Mouse (Mus musculus): ENCODE results near the gene Scrn2. TPM values are rescaled to one million over a fixed set of nuclear protein-coding genes. Genes with fewer than 3 reads are reported as not detected.

Scrn2 gene
- polyA plus RNA-seq, 1 experiment from 2014 or later, result 15.4 TPM

DNA sequence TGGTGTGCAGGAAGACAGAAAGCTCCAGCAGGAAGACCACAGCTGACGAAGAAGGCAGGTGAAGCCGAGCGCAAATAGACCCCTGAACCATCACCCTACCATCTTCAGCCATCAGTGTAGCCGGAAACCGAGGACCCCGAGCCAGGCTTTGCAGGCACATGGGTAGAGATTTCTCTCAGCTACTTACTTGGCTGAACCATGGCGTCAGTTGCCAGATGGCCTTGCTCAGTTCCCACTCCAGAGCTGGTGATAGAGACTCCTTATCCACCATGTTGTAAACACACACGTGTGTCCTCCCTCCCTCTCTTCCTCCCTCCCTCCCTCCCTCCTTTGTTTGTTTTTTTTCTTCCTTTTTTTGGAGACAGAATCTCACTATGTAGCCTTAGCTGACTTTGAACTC lies 44.5 kb downstream of the Scrn2 start:
- H3K4me2 ChIP-seq (ENCODE audit: low read length), result no peak overlapping the region
- 68% methylated on average over 8 of the region's 8 CpGs for WGBS
- no peaks in the 10 kb centered on the region for H3K9me3 ChIP-seq (replicated peaks; ENCODE audit: control insufficient read depth, low read length)
- no peaks in the 10 kb centered on the region for H3K27me3 ChIP-seq (replicated peaks; ENCODE audit: control insufficient read depth, insufficient read depth, low read length)
- no peak overlapping the region for H3K9ac ChIP-seq (ENCODE audit: low read length)
- no peak for DNase-seq (ENCODE audit: low spot score)
- H3K27ac ChIP-seq (ENCODE audit: low read depth, low read length), result no peak overlapping the region
- no peaks in the 10 kb centered on the region for H3K36me3 ChIP-seq (ENCODE audit: control insufficient read depth, insufficient read depth, low read length)
- no peaks in the 10 kb centered on the region for H3K4me1 ChIP-seq (ENCODE audit: control insufficient read depth, insufficient read depth, low read length)
- no peak for ATAC-seq
- H3K4me3 ChIP-seq (ENCODE audit: low read depth, low read length), result no peak overlapping the region

DNA sequence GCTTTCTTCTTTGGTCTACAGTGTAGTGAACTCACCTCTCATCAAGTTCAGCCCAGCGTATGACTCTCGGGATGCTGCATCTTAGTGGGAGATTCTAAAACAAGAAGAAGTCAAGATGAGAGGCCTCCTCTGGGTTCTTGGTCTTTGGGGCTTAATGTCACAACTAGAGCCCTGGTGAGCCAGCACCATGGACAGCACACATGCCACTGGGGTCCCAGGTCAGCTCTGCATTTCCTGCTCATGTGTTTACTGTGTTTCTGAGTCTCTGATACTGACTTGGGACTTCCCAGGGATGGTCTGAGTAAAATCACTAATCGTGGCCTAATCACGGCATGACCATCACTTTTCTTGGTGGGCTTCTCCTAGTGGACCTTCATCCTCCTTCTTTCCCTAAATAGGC lies 49.0 kb downstream of the Scrn2 start:
- H3K4me3 ChIP-seq (ENCODE audit: low read depth, low read length), result no peak overlapping the region
- no peak overlapping the region for H3K9ac ChIP-seq (ENCODE audit: low read length)
- H3K9me3 ChIP-seq (replicated peaks; ENCODE audit: control insufficient read depth, low read length), result no peaks in the 10 kb centered on the region
- no peak for DNase-seq (ENCODE audit: low spot score)
- no peaks in the 10 kb centered on the region for H3K36me3 ChIP-seq (ENCODE audit: control insufficient read depth, insufficient read depth, low read length)
- no peaks in the 10 kb centered on the region for H3K4me1 ChIP-seq (ENCODE audit: control insufficient read depth, insufficient read depth, low read length)
- 61% methylated on average over 4 of the region's 4 CpGs for WGBS
- H3K4me2 ChIP-seq (ENCODE audit: low read length), result no peak overlapping the region
- no peak for ATAC-seq
- H3K27me3 ChIP-seq (replicated peaks; ENCODE audit: control insufficient read depth, insufficient read depth, low read length), result no peaks in the 10 kb centered on the region
- H3K27ac ChIP-seq (ENCODE audit: low read depth, low read length), result no peak overlapping the region

DNA sequence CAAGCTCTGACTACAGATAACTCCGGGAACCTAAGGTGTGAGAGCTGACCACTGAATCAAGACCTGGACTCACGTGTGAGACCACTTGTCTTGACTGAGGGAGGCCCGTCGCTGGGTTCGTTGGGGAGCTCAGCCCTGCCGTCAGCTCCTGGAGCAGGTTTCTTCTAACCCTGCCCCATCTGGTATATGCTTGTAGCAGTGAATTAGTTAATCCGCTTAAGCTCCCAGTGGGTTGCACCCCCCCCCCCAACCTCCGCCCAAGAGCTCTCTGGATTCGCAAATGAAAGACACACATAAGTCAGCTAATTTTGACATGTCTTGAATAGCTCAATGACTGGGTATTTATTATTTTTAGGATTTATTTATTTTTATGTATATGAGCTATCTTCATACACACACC lies 50.6 kb downstream of the Scrn2 start:
- Histone ChIP-seq H3K4me1 (ENCODE audit: control insufficient read depth, insufficient read depth, low read length) (no peaks in the 10 kb centered on the region), H3K4me2 (ENCODE audit: low read length) (no peak overlapping the region), H3K9ac (ENCODE audit: low read length) (no peak overlapping the region), H3K27ac (ENCODE audit: low read depth, low read length) (no peak overlapping the region), H3K9me3 (replicated peaks; ENCODE audit: control insufficient read depth, low read length) (no peaks in the 10 kb centered on the region), H3K4me3 (ENCODE audit: low read depth, low read length) (no peak overlapping the region), H3K36me3 (ENCODE audit: control insufficient read depth, insufficient read depth, low read length) (no peaks in the 10 kb centered on the region), H3K27me3 (replicated peaks; ENCODE audit: control insufficient read depth, insufficient read depth, low read length) (no peaks in the 10 kb centered on the region)
- WGBS, result 17% methylated on average over 9 of the region's 9 CpGs
- no peak for DNase-seq (ENCODE audit: low spot score)
- ATAC-seq, result no peak

DNA sequence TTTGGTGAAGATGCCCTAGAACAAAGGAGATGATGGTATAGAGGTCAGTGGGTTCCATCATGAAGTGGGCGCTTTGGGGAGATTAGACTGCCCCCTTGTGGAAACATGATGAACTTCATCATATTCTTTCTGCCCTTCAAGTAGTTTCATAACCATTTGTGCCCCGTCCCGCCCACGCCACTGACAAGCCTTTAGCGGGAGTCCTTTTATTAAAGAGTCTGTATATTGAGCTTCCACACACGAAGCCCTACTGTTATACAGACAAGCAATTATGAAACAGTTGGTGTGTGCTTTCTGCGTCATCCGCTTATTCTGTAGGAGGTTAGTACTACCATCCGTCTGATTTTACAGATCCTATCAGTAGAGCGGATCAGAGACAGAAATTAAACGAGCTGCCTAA lies 53.2 kb downstream of the Scrn2 start:
- H3K4me2 ChIP-seq (ENCODE audit: low read length), result no peak overlapping the region
- no peaks in the 10 kb centered on the region for H3K4me1 ChIP-seq (ENCODE audit: control insufficient read depth, insufficient read depth, low read length)
- DNase-seq (ENCODE audit: low spot score) (peak; percentile 37), ATAC-seq (no peak)
- no peaks in the 10 kb centered on the region for H3K27me3 ChIP-seq (replicated peaks; ENCODE audit: control insufficient read depth, insufficient read depth, low read length)
- H3K9ac ChIP-seq (ENCODE audit: low read length), result no peak overlapping the region
- H3K4me3 ChIP-seq (ENCODE audit: low read depth, low read length), result no peak overlapping the region
- no peaks in the 10 kb centered on the region for H3K36me3 ChIP-seq (ENCODE audit: control insufficient read depth, insufficient read depth, low read length)
- WGBS, result 56% methylated on average over 11 of the region's 11 CpGs
- no peak overlapping the region for H3K27ac ChIP-seq (ENCODE audit: low read depth, low read length)
- H3K9me3 ChIP-seq (replicated peaks; ENCODE audit: control insufficient read depth, low read length), result no peaks in the 10 kb centered on the region

Small RNA genes within 50 kb of the gene (microRNA-seq; reads per million reads assigned to microRNA genes)
- not detected for gene Mir8103

Other genes with a start within 250 kb of the Scrn2 start
- 94.8 and 99.7 TPM in 2 replicates for gene Cbx1, start 240.8 kb upstream of the Scrn2 start, polyA plus RNA-seq (2014; fragmentation: Nextera tagmentation; extraction: Ambion mirVana)
- 28.0 and 38.6 TPM in 2 replicates for gene Nfe2l1, start 200.0 kb upstream of the Scrn2 start, polyA plus RNA-seq (2014; fragmentation: Nextera tagmentation; extraction: Ambion mirVana)
- 14.7 and 15.0 TPM in 2 replicates for gene Copz2, start 180.1 kb upstream of the Scrn2 start, polyA plus RNA-seq (2014; fragmentation: Nextera tagmentation; extraction: Ambion mirVana)
- 91.2 and 98.4 TPM in 2 replicates for gene Cdk5rap3, start 113.4 kb upstream of the Scrn2 start, polyA plus RNA-seq (2014; fragmentation: Nextera tagmentation; extraction: Ambion mirVana)
- gene Prr15l, start 101.8 kb upstream of the Scrn2 start, polyA plus RNA-seq (2014; fragmentation: Nextera tagmentation; extraction: Ambion mirVana), result 0.09 TPM in 1 of 2 replicates, not detected in the other
- 19.0 and 21.9 TPM in 2 replicates for gene Pnpo, start 86.0 kb upstream of the Scrn2 start, polyA plus RNA-seq (2014; fragmentation: Nextera tagmentation; extraction: Ambion mirVana)
- gene Sp2, start 47.0 kb upstream of the Scrn2 start, polyA plus RNA-seq (2014; fragmentation: Nextera tagmentation; extraction: Ambion mirVana), result 14.3 and 14.6 TPM in 2 replicates
- gene Sp6, start 16.5 kb upstream of the Scrn2 start, polyA plus RNA-seq (2014; fragmentation: Nextera tagmentation; extraction: Ambion mirVana), result 0.17 TPM in 1 of 2 replicates, not detected in the other
- gene Lrrc46, start 11.5 kb downstream of the Scrn2 start, polyA plus RNA-seq (2014; fragmentation: Nextera tagmentation; extraction: Ambion mirVana), result 4.3 and 4.5 TPM in 2 replicates
- gene Mrpl10, start 11.6 kb downstream of the Scrn2 start, polyA plus RNA-seq (2014; fragmentation: Nextera tagmentation; extraction: Ambion mirVana), result 56.2 and 57.6 TPM in 2 replicates
- gene Osbpl7, start 20.7 kb downstream of the Scrn2 start, polyA plus RNA-seq (2014; fragmentation: Nextera tagmentation; extraction: Ambion mirVana), result 6.1 and 6.7 TPM in 2 replicates
- 0.11 and 0.13 TPM in 2 replicates for gene Tbx21, start 85.4 kb downstream of the Scrn2 start, polyA plus RNA-seq (2014; fragmentation: Nextera tagmentation; extraction: Ambion mirVana)
- gene Tbkbp1, start 121.6 kb downstream of the Scrn2 start, polyA plus RNA-seq (2014; fragmentation: Nextera tagmentation; extraction: Ambion mirVana), result 4.8 and 5.4 TPM in 2 replicates
- gene Kpnb1, start 157.9 kb downstream of the Scrn2 start, polyA plus RNA-seq (2014; fragmentation: Nextera tagmentation; extraction: Ambion mirVana), result 41.7 and 41.9 TPM in 2 replicates